Mouse (Mus musculus): Measurements from ENCODE around the gene Arcn1. TPM values are rescaled to one million over a fixed set of nuclear protein-coding genes. Genes with fewer than 3 reads are reported as not detected.

The Arcn1 gene
- polyA plus RNA-seq, 1 experiment from 2014 or later, result 193 TPM

GRCm38 (mm10) chr9:44722575-44722974 is 45.1 kb downstream of the Arcn1 start:
- DNase-seq (ENCODE audit: low spot score), result no peak
- Histone ChIP-seq H3K36me3 (peaks cover 44% of the 10 kb centered on the region), H3K27ac (no peak overlapping the region), H3K4me3 (no peak overlapping the region), H3K27me3 (ENCODE audit: low read depth, poor library complexity, severe bottlenecking) (no peaks in the 10 kb centered on the region), H3K9me3 (replicated peaks) (no peaks in the 10 kb centered on the region), H3K4me1 (peaks cover 72% of the 10 kb centered on the region)
- WGBS, result 85% methylated on average over 7 of the region's 7 CpGs

- Histone ChIP-seq H3K27ac (peak overlapping the region; percentile 94), H3K36me3 (peaks cover 50% of the 10 kb centered on the region), H3K4me3 (peak overlapping the region; percentile 80; the same call in 1 of the 2 replicates)
These were observed 45.8 kb downstream of the Arcn1 start for GRCm38 (mm10) chr9:44721877-44722186.

GRCm38 (mm10) chr9:44721154-44721876 is 46.3 kb downstream of the Arcn1 start:
- DNase-seq (ENCODE audit: low spot score), result peak; percentile 88
- peak overlapping the region; percentile 94 for H3K27ac ChIP-seq
- WGBS, result 1% methylated on average over 40 of the region's 40 CpGs
- peaks cover 50% of the 10 kb centered on the region for H3K36me3 ChIP-seq
- no peaks in the 10 kb centered on the region for H3K9me3 ChIP-seq (replicated peaks)
- H3K4me3 ChIP-seq, result peak overlapping the region; percentile 80
- H3K4me1 ChIP-seq, result peaks cover 60% of the 10 kb centered on the region
- no peaks in the 10 kb centered on the region for H3K27me3 ChIP-seq (ENCODE audit: low read depth, poor library complexity, severe bottlenecking)

More at GRCm38 (mm10) chr9:44721877-44722186, 45.8 kb downstream of the Arcn1 start:
- H3K4me1 ChIP-seq, result peaks cover 65% of the 10 kb centered on the region
- DNase-seq (ENCODE audit: low spot score), result no peak
- WGBS, result 80% methylated on average over 3 of the region's 3 CpGs
- H3K9me3 ChIP-seq (replicated peaks), result no peaks in the 10 kb centered on the region
- H3K27me3 ChIP-seq (ENCODE audit: low read depth, poor library complexity, severe bottlenecking), result no peaks in the 10 kb centered on the region

GRCm38 (mm10) chr9:44720358-44721153 is 47.1 kb downstream of the Arcn1 start:
- no peaks in the 10 kb centered on the region for H3K9me3 ChIP-seq (replicated peaks)
- WGBS, result 25% methylated on average over 9 of the region's 9 CpGs
- H3K36me3 ChIP-seq, result peaks cover 51% of the 10 kb centered on the region
- H3K27me3 ChIP-seq (ENCODE audit: low read depth, poor library complexity, severe bottlenecking), result no peaks in the 10 kb centered on the region
- peak overlapping the region; percentile 80 for H3K4me3 ChIP-seq
- peak overlapping the region; percentile 94 for H3K27ac ChIP-seq
- DNase-seq (ENCODE audit: low spot score), result peak; percentile 50
- H3K4me1 ChIP-seq, result peaks cover 55% of the 10 kb centered on the region

GRCm38 (mm10) chr9:44719632-44720357 is 47.9 kb downstream of the Arcn1 start:
- WGBS, result 81% methylated on average over 8 of the region's 8 CpGs
- Histone ChIP-seq H3K27ac (peak overlapping the region; percentile 94), H3K4me1 (peaks cover 51% of the 10 kb centered on the region), H3K27me3 (ENCODE audit: low read depth, poor library complexity, severe bottlenecking) (no peaks in the 10 kb centered on the region), H3K36me3 (peaks cover 56% of the 10 kb centered on the region), H3K4me3 (peak overlapping the region; percentile 80), H3K9me3 (replicated peaks) (no peaks in the 10 kb centered on the region)
- DNase-seq (ENCODE audit: low spot score), result no peak

- Histone ChIP-seq H3K27ac (no peak overlapping the region), H3K9me3 (replicated peaks) (no peaks in the 10 kb centered on the region)
- 91% methylated on average over 12 of the region's 12 CpGs for WGBS
These were observed 48.6 kb downstream of the Arcn1 start for GRCm38 (mm10) chr9:44718937-44719631.

GRCm38 (mm10) chr9:44717822-44718242 is 49.8 kb downstream of the Arcn1 start:
- Histone ChIP-seq H3K4me3 (no peak overlapping the region), H3K27me3 (ENCODE audit: low read depth, poor library complexity, severe bottlenecking) (no peaks in the 10 kb centered on the region), H3K9me3 (replicated peaks) (no peaks in the 10 kb centered on the region), H3K36me3 (peaks cover 61% of the 10 kb centered on the region), H3K27ac (no peak overlapping the region), H3K4me1 (peaks cover 37% of the 10 kb centered on the region)
- no peak for DNase-seq (ENCODE audit: low spot score)
- WGBS, result 91% methylated on average over 10 of the region's 10 CpGs

More at GRCm38 (mm10) chr9:44718937-44719631, 48.6 kb downstream of the Arcn1 start:
- DNase-seq (ENCODE audit: low spot score), result no peak
- peaks cover 44% of the 10 kb centered on the region for H3K4me1 ChIP-seq
- H3K4me3 ChIP-seq, result 0 out of 2 replicates have a peak overlapping the region, but pooled peaks have one; percentile 80
- no peaks in the 10 kb centered on the region for H3K27me3 ChIP-seq (ENCODE audit: low read depth, poor library complexity, severe bottlenecking)
- peaks cover 56% of the 10 kb centered on the region for H3K36me3 ChIP-seq

GRCm38 (mm10) chr9:44716997-44717821 is 50.4 kb downstream of the Arcn1 start:
- Histone ChIP-seq H3K36me3 (peaks cover 67% of the 10 kb centered on the region), H3K4me3 (no peak overlapping the region), H3K27ac (no peak overlapping the region), H3K4me1 (peaks cover 34% of the 10 kb centered on the region), H3K9me3 (replicated peaks) (no peaks in the 10 kb centered on the region), H3K27me3 (ENCODE audit: low read depth, poor library complexity, severe bottlenecking) (no peaks in the 10 kb centered on the region)
- no peak for DNase-seq (ENCODE audit: low spot score)
- WGBS, result 82% methylated on average over 6 of the region's 6 CpGs

GRCm38 (mm10) chr9:44715705-44716362 is 51.8 kb downstream of the Arcn1 start:
- Histone ChIP-seq H3K27me3 (ENCODE audit: low read depth, poor library complexity, severe bottlenecking) (no peaks in the 10 kb centered on the region), H3K4me1 (peaks cover 22% of the 10 kb centered on the region), H3K36me3 (peaks cover 81% of the 10 kb centered on the region), H3K4me3 (no peak overlapping the region), H3K27ac (no peak overlapping the region), H3K9me3 (replicated peaks) (no peaks in the 10 kb centered on the region)
- DNase-seq (ENCODE audit: low spot score), result no peak
- 92% methylated on average over 29 of the region's 29 CpGs for WGBS

- H3K36me3 ChIP-seq, result peaks cover 88% of the 10 kb centered on the region
These were observed 52.5 kb downstream of the Arcn1 start for GRCm38 (mm10) chr9:44715109-44715508.

GRCm38 (mm10) chr9:44713574-44713973 is 54.1 kb downstream of the Arcn1 start:
- Histone ChIP-seq H3K9me3 (replicated peaks) (no peaks in the 10 kb centered on the region), H3K27me3 (ENCODE audit: low read depth, poor library complexity, severe bottlenecking) (no peaks in the 10 kb centered on the region), H3K27ac (no peak overlapping the region), H3K4me1 (peaks cover 15% of the 10 kb centered on the region), H3K36me3 (peaks cover 97% of the 10 kb centered on the region), H3K4me3 (no peak overlapping the region)
- 71% methylated on average over 2 of the region's 2 CpGs for WGBS
- DNase-seq (ENCODE audit: low spot score), result no peak

More at GRCm38 (mm10) chr9:44715109-44715508, 52.5 kb downstream of the Arcn1 start:
- H3K4me1 ChIP-seq, result peaks cover 14% of the 10 kb centered on the region
- no peak overlapping the region for H3K27ac ChIP-seq
- H3K27me3 ChIP-seq (ENCODE audit: low read depth, poor library complexity, severe bottlenecking), result no peaks in the 10 kb centered on the region
- 89% methylated on average over 17 of the region's 17 CpGs for WGBS
- DNase-seq (ENCODE audit: low spot score), result no peak
- H3K9me3 ChIP-seq (replicated peaks), result no peaks in the 10 kb centered on the region
- H3K4me3 ChIP-seq, result no peak overlapping the region
